Mouse (Mus musculus): ENCODE measurements at regions not wholly inside any gene's neighbourhood (a gene's known extent, or its start where the extent isn't known, plus 50 kb on each side); places are given as distances from the start of the nearest gene placed in this dataset.

DNA sequence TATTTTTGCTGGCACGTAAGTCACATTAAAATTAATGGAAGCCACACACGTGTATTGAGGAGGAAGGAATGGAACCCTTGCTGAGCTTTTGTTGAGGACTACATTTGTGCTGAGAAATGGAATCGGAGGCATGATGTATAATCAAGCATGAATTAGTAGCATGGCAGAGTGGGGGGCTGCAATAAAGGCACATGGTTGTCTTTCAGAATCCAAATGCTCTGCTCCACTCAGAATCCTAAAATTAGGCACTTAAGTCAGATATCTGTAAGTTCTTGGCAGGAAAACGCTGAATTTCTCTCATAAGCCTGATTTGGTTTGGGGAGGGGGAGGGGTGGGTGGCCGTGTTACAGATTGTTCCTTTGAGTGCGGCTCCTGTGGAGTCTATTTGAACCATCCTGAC is 164.7 kb upstream of the Spats2l start:
- TF ChIP-seq CTCF (IDR thresholded peaks at IDR 0.05; ENCODE audit: borderline replicate concordance, extremely low read depth, insufficient read depth, insufficient read length) (no peak), POLR2A (IDR thresholded peaks at IDR 0.05; ENCODE audit: borderline replicate concordance, extremely low read depth, insufficient read depth, insufficient read length, poor library complexity, severe bottlenecking) (no peak)

GRCm38 (mm10) chr1:57612171-57612570 is 161.8 kb upstream of the Spats2l start:
- TF ChIP-seq CTCF (IDR thresholded peaks at IDR 0.05; ENCODE audit: borderline replicate concordance, extremely low read depth, insufficient read depth, insufficient read length) (no peak), POLR2A (IDR thresholded peaks at IDR 0.05; ENCODE audit: borderline replicate concordance, extremely low read depth, insufficient read depth, insufficient read length, poor library complexity, severe bottlenecking) (no peak)
- no peak for DNase-seq (ENCODE audit: low read depth)

More for the DNA sequence above, 164.7 kb upstream of the Spats2l start:
- DNase-seq (ENCODE audit: low read depth), result peak; percentile 78

DNA sequence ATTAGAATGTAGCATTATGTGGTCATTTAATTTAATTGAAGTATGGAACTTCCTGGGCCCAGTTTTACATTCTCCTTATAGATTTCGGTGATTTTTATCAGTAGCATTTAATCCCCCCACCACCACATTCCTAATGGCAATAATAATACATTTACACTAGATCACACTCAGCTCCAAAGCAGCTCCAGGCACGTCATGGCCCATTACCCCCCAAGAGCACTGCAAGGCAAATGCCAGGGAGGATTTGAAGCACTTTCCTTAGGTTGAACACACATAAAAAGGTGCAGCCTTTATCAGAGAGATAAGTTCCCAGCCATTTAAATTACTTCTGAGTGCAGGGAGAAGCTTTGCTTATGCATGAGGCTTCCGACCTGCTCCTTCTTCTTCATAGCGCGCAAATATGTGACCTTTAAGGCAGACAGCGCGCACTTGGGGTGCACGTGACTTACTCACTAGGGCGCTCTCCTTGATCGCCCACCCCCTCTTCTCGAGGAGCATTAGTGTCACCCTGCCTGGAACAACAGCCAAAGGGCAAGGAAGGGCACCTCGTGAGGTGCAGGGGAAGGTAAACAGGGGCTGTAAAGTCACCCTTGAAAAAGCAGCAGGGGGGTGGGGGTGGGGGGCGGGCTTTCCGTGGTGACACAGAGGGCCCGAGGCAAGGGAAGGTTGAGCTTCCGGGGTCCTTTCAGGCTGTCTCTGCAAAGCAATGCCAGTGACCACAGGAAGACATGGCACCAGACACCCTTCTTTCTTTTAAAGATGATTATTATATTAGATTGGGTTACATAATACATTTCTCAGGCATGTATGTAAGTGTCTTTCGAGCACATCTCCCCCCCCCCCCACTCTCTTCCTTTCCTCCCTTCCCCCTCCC is 160.8 kb upstream of the Spats2l start:
- DNase-seq (ENCODE audit: low read depth), result peak; percentile 61
- TF ChIP-seq POLR2A (IDR thresholded peaks at IDR 0.05; ENCODE audit: borderline replicate concordance, extremely low read depth, insufficient read depth, insufficient read length, poor library complexity, severe bottlenecking) (no peak), CTCF (IDR thresholded peaks at IDR 0.05; ENCODE audit: borderline replicate concordance, extremely low read depth, insufficient read depth, insufficient read length) (no peak)

DNA sequence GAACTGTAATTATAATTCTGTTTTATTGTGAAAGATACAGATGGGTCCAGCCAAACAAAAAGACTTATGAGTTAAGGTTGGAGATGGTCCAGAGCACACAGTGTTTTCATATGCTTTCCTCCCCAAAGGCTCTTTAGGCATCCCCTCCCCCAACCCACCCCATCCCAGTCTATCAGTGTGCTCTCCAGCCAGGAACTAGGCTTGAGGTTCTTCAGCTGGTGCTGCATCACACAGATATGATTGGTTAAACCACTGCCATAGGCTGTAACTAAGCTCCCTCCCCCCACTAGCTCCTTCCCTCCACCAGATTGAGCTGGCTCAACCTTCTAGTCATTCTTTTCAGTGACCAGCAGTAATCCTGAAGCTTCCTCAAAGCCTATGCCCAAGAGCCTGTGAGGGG is 158.8 kb upstream of the Spats2l start:
- TF ChIP-seq POLR2A (IDR thresholded peaks at IDR 0.05; ENCODE audit: borderline replicate concordance, extremely low read depth, insufficient read depth, insufficient read length, poor library complexity, severe bottlenecking) (no peak), CTCF (IDR thresholded peaks at IDR 0.05; ENCODE audit: borderline replicate concordance, extremely low read depth, insufficient read depth, insufficient read length) (no peak)
- no peak for DNase-seq (ENCODE audit: low read depth)

GRCm38 (mm10) chr1:57617316-57617715 is 156.6 kb upstream of the Spats2l start:
- TF ChIP-seq POLR2A (IDR thresholded peaks at IDR 0.05; ENCODE audit: borderline replicate concordance, extremely low read depth, insufficient read depth, insufficient read length, poor library complexity, severe bottlenecking), result no peak
- no peak for TF ChIP-seq CTCF (IDR thresholded peaks at IDR 0.05; ENCODE audit: borderline replicate concordance, extremely low read depth, insufficient read depth, insufficient read length)

GRCm38 (mm10) chr1:57622561-57622960 is 151.4 kb upstream of the Spats2l start:
- no peak for DNase-seq (ENCODE audit: low read depth)
- TF ChIP-seq CTCF (IDR thresholded peaks at IDR 0.05; ENCODE audit: borderline replicate concordance, extremely low read depth, insufficient read depth, insufficient read length), result no peak
- no peak for TF ChIP-seq POLR2A (IDR thresholded peaks at IDR 0.05; ENCODE audit: borderline replicate concordance, extremely low read depth, insufficient read depth, insufficient read length, poor library complexity, severe bottlenecking)

More at GRCm38 (mm10) chr1:57617316-57617715, 156.6 kb upstream of the Spats2l start:
- no peak for DNase-seq (ENCODE audit: low read depth)

- no peak for DNase-seq (ENCODE audit: low read depth)
- TF ChIP-seq CTCF (IDR thresholded peaks at IDR 0.05; ENCODE audit: borderline replicate concordance, extremely low read depth, insufficient read depth, insufficient read length), result no peak
- TF ChIP-seq POLR2A (IDR thresholded peaks at IDR 0.05; ENCODE audit: borderline replicate concordance, extremely low read depth, insufficient read depth, insufficient read length, poor library complexity, severe bottlenecking), result no peak
These were observed 140.0 kb upstream of the Spats2l start for GRCm38 (mm10) chr1:57633986-57634385.

- DNase-seq (ENCODE audit: low read depth), result no peak
- no peak for TF ChIP-seq POLR2A (IDR thresholded peaks at IDR 0.05; ENCODE audit: borderline replicate concordance, extremely low read depth, insufficient read depth, insufficient read length, poor library complexity, severe bottlenecking)
- TF ChIP-seq CTCF (IDR thresholded peaks at IDR 0.05; ENCODE audit: borderline replicate concordance, extremely low read depth, insufficient read depth, insufficient read length), result no peak
These were observed 131.8 kb upstream of the Spats2l start for GRCm38 (mm10) chr1:57642131-57642530.

GRCm38 (mm10) chr1:57643466-57644097 is 130.4 kb upstream of the Spats2l start:
- peak; percentile 62 for DNase-seq (ENCODE audit: low read depth)
- no peak for TF ChIP-seq POLR2A (IDR thresholded peaks at IDR 0.05; ENCODE audit: borderline replicate concordance, extremely low read depth, insufficient read depth, insufficient read length, poor library complexity, severe bottlenecking)
- TF ChIP-seq CTCF (IDR thresholded peaks at IDR 0.05; ENCODE audit: borderline replicate concordance, extremely low read depth, insufficient read depth, insufficient read length), result no peak

DNA sequence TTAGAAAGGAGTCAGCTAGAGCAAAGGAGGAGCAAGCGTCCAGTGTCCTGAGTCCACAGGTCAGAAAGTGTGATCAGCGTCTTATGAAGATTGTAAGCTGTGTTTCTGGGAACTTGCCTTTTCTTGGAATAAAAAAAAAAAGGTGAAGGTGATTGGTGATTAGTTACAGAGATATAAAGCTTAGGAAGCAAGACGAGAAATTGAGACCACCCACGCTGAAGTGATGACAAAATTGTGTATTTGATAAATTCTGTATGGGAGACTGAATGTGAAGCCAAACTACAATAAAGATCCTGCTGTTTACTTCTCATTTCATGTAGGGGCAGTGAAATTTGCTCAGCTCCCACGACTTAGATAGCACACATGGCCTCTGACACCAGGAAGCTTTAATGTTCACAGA is 109.0 kb upstream of the Spats2l start:
- DNase-seq (ENCODE audit: low read depth), result no peak
- no peak for TF ChIP-seq CTCF (IDR thresholded peaks at IDR 0.05; ENCODE audit: borderline replicate concordance, extremely low read depth, insufficient read depth, insufficient read length)
- TF ChIP-seq POLR2A (IDR thresholded peaks at IDR 0.05; ENCODE audit: borderline replicate concordance, extremely low read depth, insufficient read depth, insufficient read length, poor library complexity, severe bottlenecking), result no peak

GRCm38 (mm10) chr1:57665724-57666123 is 108.2 kb upstream of the Spats2l start:
- peak; percentile 45 for DNase-seq (ENCODE audit: low read depth)
- TF ChIP-seq CTCF (IDR thresholded peaks at IDR 0.05; ENCODE audit: borderline replicate concordance, extremely low read depth, insufficient read depth, insufficient read length), result no peak
- no peak for TF ChIP-seq POLR2A (IDR thresholded peaks at IDR 0.05; ENCODE audit: borderline replicate concordance, extremely low read depth, insufficient read depth, insufficient read length, poor library complexity, severe bottlenecking)
